Mouse (Mus musculus) C2C12 (cell line): ENCODE data around the gene Als2cl.

Experiments used
- CEBPB ChIP-seq: IDR thresholded peaks from one replicate; pipeline ENCODE4 v1.6.1; 2011; ENCODE audit warnings: low read depth, mild to moderate bottlenecking, control low read depth, moderate library complexity
- CTCF ChIP-seq: IDR thresholded peaks from one replicate; pipeline ENCODE4 v1.5.1; 2011; ENCODE audit not compliant: control insufficient read depth, insufficient read depth, insufficient read length
- FOSL1 ChIP-seq: IDR thresholded peaks from one replicate; pipeline ENCODE4 v1.8.0; 2011; ENCODE audit warnings: mild to moderate bottlenecking, low read length; ENCODE audit not compliant: poor library complexity, insufficient read depth, severe bottlenecking
- MAX ChIP-seq: IDR thresholded peaks from one replicate; pipeline ENCODE4 v1.6.1; 2011; ENCODE audit warnings: mild to moderate bottlenecking, control low read depth
- MYOD1 ChIP-seq: IDR thresholded peaks from one replicate; pipeline ENCODE4 v1.6.1; 2011; ENCODE audit warnings: low read depth; ENCODE audit not compliant: control insufficient read depth, insufficient read length
- MYOG ChIP-seq: IDR thresholded peaks from one replicate; pipeline ENCODE4 v1.6.1; 2011; ENCODE audit not compliant: control insufficient read depth, insufficient read length; ENCODE audit errors: extremely low read depth
- USF1 ChIP-seq: IDR thresholded peaks from one replicate; pipeline ENCODE4 v1.6.1; 2011; ENCODE audit warnings: low read depth, mild to moderate bottlenecking, control low read depth, moderate library complexity

GRCm38 (mm10) chr9:110891077-110891828 lies 11.6 kb downstream of the Als2cl start:
- TF ChIP-seq CTCF (no peak), USF1 (no peak), MYOD1 (no peak), FOSL1 (no peak), MAX (no peak), CEBPB (no peak), MYOG (no peak)
